Mouse (Mus musculus) cerebral cortex, adult 2 months (tissue): ENCODE data around the gene Acot7.

Experiments
- WGBS: fragments of 180-500 bp; shearing (Covaris S2); methylation state at CpG from one replicate; pipeline ENCODE4 v1.1.7; 2018; 5-methylcytosine and 5-hydroxymethylcytosine counted together

Acot7 gene

DNA sequence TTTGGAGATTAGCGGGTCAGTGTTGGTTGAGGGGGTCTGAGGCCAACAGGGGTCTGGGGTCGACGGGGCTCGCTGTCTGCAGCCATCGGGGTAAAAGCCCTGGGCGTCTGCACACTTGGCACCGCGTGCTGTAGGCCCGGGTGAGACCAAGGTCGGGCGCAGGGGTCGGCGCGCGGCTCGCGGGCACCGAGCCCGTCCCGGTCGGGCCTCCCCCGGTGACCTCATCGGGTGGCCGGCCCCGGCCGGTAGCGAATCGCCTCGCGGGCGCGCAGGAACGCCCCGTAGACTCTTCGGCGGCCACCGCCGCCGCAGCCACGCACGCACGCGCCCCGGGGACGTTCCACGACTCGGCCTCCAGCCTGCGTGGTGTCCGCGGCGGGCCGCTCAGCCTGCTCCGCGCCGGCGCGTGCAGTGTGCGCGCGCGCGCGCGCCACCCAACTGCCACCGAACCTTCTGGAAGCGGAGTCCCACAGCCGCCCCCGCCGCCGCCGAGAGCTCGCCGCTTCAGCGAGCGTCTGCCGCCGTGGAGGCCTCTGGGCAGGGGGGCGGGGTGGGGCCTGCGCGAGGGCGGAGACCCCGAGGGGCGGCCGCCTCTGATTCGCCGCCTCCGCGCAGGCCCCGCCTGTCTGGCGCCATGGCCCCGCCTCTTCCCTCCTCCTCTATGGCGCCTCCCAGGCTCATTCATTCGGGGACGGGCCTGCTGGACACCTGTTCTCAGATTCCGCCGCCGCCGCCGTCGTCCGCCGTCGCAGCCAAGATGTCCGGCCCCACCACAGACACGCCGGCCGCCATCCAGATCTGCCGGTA lies at the start of gene Acot7:
Acot7 (plus strand) TSS at position 598 of the 807 bp plus-strand sequence.
- under 1% methylated on average over 106 of the region's 108 CpGs for WGBS

- 74% methylated on average over 5 of the region's 5 CpGs for WGBS
These were observed 49.1 kb upstream of the Acot7 start for GRCm38 (mm10) chr4:152128784-152129183.

DNA sequence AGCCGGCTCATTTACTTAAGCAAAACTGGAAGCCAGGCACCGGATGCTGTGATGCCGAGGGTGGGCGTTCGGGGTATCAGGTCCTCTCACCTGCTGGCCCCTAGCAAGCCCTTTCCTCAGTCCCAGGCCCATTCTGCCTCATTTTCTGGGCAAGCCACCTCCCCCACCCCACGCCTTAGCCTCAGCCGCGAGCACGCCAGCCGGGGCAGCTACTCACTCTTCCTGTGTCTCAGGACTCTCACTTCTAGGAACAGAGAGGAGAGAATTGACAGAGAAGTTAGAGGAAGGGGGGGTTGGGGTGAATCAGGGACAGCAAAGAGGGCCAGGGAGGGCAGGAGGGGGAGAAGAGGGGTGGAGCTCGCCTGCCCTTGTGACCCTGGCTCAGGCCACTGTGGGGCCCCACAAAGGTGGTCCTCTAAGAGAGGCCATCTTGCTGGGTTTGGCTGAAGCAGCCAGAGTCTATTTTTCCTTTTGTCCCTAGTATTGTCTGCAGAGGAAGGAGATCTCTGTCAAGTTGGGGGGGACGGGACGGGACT lies 48.5 kb upstream of the Acot7 start:
- WGBS: 57% methylated on average over 13 of the region's 13 CpGs

- 1% methylated on average over 84 of the region's 85 CpGs for WGBS
These were observed 46.9 kb upstream of the Acot7 start for GRCm38 (mm10) chr4:152130771-152131653.

- 19% methylated on average over 50 of the region's 50 CpGs for WGBS
These were observed 45.8 kb upstream of the Acot7 start for GRCm38 (mm10) chr4:152131809-152132771.

DNA sequence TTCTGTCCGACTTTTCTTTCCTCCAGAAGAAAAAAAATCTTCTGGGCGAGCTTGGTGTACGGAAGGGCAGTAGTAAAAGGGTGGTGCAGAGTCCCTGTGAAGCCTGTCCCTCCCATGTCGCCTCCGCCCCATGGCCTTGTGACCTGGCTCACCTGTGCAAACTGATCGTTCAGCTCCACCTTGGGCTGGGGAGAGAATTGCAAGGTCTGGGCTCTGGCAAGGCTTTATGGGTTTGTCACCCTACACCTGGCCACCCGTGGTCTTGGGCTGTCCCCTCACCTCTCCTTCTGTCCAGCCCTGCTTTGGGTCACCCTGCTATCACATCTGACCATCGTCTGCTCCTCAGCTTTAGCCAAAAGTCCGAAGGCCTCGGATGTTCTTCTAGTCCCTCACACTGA lies 45.2 kb upstream of the Acot7 start:
- WGBS: 67% methylated on average over 10 of the region's 10 CpGs

GRCm38 (mm10) chr4:152133213-152133612 lies 44.7 kb upstream of the Acot7 start:
- 82% methylated on average over 5 of the region's 5 CpGs for WGBS

DNA sequence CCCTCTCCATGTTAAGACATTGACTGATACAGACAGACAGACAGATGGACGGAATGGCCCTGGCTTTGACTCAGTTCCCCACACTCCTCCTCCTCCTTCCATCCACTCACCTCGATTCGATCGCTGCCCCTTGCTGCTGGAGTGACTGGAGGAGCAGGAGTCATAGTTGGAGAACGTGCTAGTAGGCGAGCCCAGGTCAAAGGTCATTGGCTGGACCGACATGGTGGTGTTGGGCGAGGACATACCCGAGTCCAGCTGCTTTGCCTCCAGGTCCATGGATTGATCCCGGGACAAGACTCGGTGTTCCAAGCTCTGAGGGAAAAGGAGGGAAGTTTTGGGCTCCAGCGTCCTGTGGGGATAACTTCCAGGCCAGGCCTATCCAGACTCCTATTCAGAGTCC lies 42.6 kb upstream of the Acot7 start:
- WGBS: 93% methylated on average over 12 of the region's 12 CpGs

DNA sequence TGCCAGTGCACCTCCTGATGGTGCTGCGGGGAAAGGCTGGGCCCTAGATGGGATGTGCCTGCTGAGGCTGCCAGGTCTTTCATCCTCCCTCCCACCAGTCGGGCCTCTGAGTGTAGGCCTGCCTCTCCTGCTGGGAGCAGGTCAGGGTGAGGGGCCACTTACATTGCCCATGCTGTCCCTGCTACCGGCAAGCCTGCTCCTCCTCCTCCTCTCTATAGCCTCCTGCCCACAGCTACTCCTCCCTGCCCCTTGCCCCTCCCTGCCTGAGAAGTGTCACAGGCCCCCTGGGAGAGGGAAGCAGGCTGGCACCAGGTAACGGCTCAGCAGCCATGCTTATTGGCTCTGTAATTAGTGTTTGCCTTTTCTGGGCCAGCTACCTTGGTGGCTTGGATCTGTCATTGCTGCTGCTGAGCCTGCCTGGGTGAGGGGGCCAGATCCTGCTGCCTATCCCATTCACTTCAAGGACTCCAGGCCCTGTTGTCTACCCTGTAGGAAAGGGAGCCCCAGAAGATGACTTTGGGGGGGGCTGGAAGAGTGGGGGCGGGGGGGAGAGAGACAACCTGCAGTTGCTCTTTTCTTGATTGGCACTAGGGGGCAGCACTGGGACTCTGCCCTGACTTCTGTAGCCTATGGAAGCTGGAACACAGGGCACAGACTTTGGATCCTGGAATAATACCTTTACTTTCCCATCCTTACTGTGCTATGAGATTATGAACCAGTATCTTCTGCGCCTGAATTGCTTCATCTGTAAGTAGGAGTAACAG lies 41.6 kb upstream of the Acot7 start:
- 58% methylated on average over 6 of the region's 6 CpGs for WGBS

DNA sequence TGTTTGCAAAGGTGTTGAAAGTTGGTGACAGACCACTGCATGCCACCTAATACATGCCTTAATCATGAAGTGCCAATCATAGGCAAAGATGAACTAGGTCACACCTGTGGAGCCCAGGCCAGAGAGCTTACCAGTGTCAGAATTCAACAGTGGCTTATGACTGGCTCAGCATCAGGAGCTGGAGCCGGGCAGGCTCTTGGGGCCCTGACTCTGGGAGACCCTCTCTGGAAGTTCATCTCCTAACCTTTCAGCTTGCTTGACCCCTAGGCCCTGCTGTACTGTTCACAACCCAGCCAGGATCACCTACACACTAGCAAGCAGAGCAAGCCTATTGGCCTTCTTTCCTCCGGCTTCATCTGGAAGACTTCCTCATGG lies 41.1 kb upstream of the Acot7 start:
- 96% methylated on average over 2 of the region's 2 CpGs for WGBS

DNA sequence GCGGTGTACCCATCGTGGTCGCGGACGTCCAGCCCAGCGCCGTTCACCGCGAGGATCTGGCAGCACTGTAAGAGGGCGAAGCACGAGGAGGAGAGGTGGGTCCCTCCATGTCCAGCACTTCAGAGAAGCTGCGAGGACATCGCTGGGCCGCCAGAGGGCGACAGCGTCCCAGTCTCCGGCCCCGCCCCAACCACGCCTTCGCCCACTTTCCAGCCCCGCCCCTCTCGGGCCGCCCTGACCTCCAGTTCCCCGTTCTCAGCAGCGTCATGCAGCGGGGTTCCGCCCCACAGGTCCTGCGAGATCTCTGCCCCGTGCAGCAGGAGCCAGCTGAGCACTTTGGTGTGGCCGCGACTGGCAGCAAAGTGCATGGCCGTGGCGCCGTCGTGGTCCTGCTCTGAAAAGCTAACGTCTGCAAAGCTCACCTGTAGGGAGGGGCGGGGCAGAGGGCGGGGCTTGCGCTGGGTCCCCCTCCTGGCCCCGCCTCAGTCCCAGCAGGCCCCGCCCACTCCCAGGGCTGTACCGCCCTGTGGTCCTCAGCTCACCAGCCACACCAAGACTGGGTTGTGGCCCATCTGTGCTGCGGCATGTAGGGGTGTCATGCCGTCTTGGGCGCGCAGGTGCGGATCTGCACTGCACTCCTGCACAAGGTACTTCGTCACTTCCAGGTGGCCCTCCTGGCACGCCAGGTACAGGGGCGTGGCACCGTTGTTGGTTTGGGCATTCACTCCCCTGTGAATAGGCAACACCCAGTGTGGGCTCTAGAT lies 39.3 kb upstream of the Acot7 start:
- 3% methylated on average over 50 of the region's 51 CpGs for WGBS

- 30% methylated on average over 6 of the region's 6 CpGs for WGBS
These were observed 37.5 kb upstream of the Acot7 start for GRCm38 (mm10) chr4:152140441-152140840.

DNA sequence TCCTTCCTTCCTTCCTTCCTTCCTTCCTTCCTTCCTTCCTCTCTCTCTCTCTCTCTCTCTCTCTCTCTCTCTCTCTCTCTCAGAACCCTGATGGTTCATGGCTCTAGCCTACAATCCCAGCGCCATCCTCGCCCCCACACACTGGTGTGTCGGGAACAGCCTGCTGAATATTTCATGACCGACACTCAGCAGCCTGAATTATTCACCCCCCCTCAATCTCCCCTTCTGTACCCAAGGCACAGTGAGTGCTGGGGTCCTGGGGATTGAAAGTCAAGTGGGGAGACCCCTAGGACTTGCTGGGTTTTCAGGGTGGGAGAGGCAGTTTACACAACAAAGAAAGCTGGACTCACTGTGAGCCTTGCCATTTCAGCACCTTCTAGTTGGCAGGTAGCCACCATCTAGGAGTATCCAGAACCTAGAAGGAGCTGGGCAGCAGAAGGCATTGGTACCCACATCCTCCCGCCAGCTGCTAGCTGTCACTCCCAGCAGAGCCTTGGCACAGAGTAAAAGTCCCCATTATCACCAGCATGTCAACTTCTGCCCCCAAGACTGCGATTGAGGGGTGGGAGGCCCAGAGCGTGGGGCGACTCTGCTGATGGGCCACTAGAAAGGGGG lies 36.3 kb upstream of the Acot7 start:
- 43% methylated on average over 8 of the region's 8 CpGs for WGBS

GRCm38 (mm10) chr4:152143632-152144031 lies 34.3 kb upstream of the Acot7 start:
- 47% methylated on average over 1 of the region's 1 CpGs for WGBS

GRCm38 (mm10) chr4:152145473-152145872 lies 32.5 kb upstream of the Acot7 start:
- 65% methylated on average over 10 of the region's 10 CpGs for WGBS

DNA sequence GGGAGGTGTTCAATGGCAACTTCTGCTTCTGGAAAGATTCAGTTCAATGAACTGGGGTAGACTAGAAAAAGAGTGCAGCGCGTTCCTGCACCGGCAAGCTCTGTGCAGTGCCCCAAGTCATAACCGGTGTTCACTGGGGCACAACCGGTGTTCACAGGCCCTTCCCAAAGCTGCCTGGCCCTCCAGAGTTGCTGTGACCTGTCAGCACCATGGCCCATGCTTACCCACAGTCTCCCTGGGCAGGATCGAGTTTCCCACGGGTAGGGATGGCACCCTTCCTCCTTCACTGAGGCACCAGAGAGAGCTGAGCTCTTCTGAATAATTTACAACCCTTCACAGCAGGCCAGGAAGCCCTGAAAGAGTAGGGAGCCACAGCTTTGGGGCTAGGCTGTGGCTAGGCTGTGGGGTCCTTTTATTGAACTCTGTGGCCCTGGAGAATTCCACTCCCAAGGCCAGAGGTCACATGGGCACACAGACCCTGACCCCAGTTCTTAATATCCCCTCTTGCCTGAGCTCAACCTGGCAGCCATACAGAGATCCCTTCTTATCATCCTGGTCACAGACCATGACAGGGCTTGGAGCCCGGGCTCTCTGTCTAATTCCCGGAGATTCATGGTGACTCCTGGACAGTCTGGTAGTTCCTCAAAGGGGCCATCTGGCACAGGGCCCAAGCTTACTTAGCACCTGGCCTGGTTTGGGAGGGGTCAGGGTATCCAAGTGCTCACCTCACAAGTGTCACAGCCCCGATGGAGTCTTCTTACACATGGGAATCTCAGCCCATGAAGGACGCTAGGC lies 31.7 kb upstream of the Acot7 start:
- WGBS: 82% methylated on average over 11 of the region's 11 CpGs

DNA sequence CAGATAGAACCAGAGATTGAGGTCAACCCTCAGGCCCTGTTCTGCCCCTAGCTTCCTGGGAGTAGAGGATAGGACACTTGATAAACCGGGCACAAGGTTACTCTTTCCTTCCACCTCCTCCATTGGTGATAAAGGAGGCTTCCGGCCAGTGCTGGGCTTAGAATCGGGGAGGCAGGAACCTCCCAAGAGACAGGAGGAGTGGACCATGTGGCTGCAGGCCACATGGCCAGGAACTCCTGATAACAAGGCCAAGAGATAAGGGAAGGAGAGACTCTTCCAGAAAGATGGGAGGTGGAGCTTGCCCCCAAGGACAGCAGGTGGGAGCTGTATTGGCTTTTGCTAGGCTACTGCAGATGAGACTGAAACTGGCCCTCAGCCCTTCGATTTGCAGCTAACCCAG lies 27.4 kb upstream of the Acot7 start:
- WGBS: 92% methylated on average over 4 of the region's 4 CpGs

- WGBS: 60% methylated on average over 7 of the region's 7 CpGs
These were observed 26.4 kb upstream of the Acot7 start for GRCm38 (mm10) chr4:152151451-152151965.
